Mouse (Mus musculus): Measurements from ENCODE around the gene Bdh1. TPM values are rescaled to one million over a fixed set of nuclear protein-coding genes. Genes with fewer than 3 reads are reported as not detected.
"Not testable (repeated sequence)": the region's sequence is repeated elsewhere in the genome, so short reads cannot be mapped to it uniquely, and the experiment has no call there.

The Bdh1 gene
- total RNA-seq (2012; rRNA removed) = 12.0 and 17.1 TPM in 2 replicates

DNA sequence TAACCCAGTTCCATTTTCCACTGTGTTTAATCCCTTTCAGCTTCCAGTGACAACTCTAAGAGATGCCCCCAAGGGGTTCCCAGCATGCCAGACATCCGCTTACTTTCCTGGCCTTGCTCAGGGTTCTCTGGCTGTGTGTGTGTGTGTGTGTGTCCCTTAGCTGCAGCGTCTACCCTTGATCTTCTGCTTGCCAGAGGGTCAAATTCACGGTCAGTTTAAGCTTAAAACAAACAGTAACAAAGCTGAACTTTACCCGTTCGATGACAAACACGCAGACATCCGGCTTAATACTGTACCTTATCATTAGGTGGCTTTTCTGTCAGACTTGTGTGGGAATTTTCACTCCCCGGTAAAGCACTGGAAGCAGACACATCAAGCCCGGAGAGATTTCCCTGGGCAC lies at the start of gene Bdh1:
Gene Bdh1 (plus strand): TSS at position 281 of the 400 bp plus-strand sequence.
- Histone ChIP-seq H3K27ac (ENCODE audit: insufficient read depth, low read depth, low read length, poor library complexity, severe bottlenecking) (no peak within 1 kb of the TSS), H3K36me3 (ENCODE audit: control insufficient read depth, insufficient read depth, low read length, poor library complexity, severe bottlenecking) (no peaks in the 10 kb centered on the region), H3K4me1 (ENCODE audit: control insufficient read depth in 2 of 2, insufficient read depth in 2 of 2, low read length in 2 of 2, poor library complexity in 1 of 2) (peaks cover 0 to 4% of the 10 kb centered on the region in 2 experiments; a peak in 1 of 4 replicates), H3K9me3 (ENCODE audit: control insufficient read depth, insufficient read depth, low read depth, low read length) (no peaks in the 10 kb centered on the region), H3K9ac (ENCODE audit: insufficient read depth, low read depth, low read length, poor library complexity, severe bottlenecking) (no peak within 1 kb of the TSS), H3K4me3 (ENCODE audit: insufficient read depth in 1 of 2, low read depth in 1 of 2, low read length in 2 of 2, poor library complexity in 1 of 2, severe bottlenecking in 1 of 2) (no peak within 1 kb of the TSS)
- in situ Hi-C loops (cut with MboI; ENCODE audit: low sequenced_read_pairs in 2 of 2, unreplicated experiment in 2 of 2) = no loop called here
- no peak for DNase-seq (ENCODE audit: low read depth, low spot score)
- TF ChIP-seq HCFC1 (IDR thresholded peaks at IDR 0.05; ENCODE audit: borderline replicate concordance, insufficient read depth, low read length) (no peak), CHD2 (IDR thresholded peaks at IDR 0.05; ENCODE audit: low read depth, low read length) (no peak), ZNF384 (IDR thresholded peaks at IDR 0.05; ENCODE audit: low read depth, low read length) (no peak), MAFK (IDR thresholded peaks at IDR 0.05; ENCODE audit: insufficient read depth, low read depth, low read length) (no peak), ZC3H11A (IDR thresholded peaks at IDR 0.05; ENCODE audit: borderline replicate concordance, low read depth, low read length) (no peak)

GRCm38 (mm10) chr16:31372316-31372715 lies 49.8 kb upstream of the Bdh1 start:
- in situ Hi-C loops (cut with MboI; ENCODE audit: low sequenced_read_pairs in 2 of 2, unreplicated experiment in 2 of 2) = loop anchor here in 1 of 2 experiments (25.0 kb wide), 1 partner anchor 785 kb away; the partner anchor contains the start of genes Fam43a and Lsg1
- not testable (repeated sequence) for DNase-seq (ENCODE audit: low read depth, low spot score)

DNA sequence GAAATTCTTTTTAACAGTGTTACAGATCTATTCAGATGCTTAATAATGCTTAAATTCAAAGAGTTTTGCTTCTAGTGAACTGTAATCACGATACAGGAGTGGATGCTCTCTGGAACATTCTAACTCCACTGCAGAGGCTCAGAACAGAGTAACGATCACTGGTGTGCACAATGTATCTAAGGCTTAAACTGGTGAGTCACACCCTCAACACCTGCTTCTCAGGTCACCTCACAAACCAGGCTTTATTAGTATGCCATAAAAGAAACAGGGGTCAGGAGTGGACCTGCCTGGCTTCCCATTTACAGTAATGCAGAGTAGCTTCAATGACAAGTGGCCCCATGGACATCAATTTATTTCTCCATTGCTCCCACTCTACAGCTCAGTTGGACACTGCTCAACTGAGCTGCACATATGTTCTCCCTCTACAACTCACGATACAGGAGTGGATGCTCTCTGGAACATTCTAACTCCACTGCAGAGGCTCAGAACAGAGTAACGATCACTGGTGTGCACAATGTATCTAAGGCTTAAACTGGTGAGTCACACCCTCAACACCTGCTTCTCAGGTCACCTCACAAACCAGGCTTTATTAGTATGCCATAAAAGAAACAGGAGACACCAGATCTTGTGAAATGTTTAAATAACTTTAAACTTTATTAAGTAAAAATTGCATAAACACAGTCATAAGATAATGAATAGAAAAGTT lies 46.0 kb upstream of the Bdh1 start:
- H3K36me3 ChIP-seq (ENCODE audit: control insufficient read depth, insufficient read depth, low read length, poor library complexity, severe bottlenecking); in situ Hi-C loops (cut with MboI; ENCODE audit: low sequenced_read_pairs in 2 of 2, unreplicated experiment in 2 of 2); H3K27ac ChIP-seq (ENCODE audit: insufficient read depth, low read depth, low read length, poor library complexity, severe bottlenecking); H3K4me3 ChIP-seq (ENCODE audit: insufficient read depth in 1 of 2, low read depth in 1 of 2, low read length in 2 of 2, poor library complexity in 1 of 2, severe bottlenecking in 1 of 2); H3K9ac ChIP-seq (ENCODE audit: insufficient read depth, low read depth, low read length, poor library complexity, severe bottlenecking); H3K4me1 ChIP-seq (ENCODE audit: control insufficient read depth in 2 of 2, insufficient read depth in 2 of 2, low read length in 2 of 2, poor library complexity in 1 of 2); DNase-seq (ENCODE audit: low read depth, low spot score); H3K9me3 ChIP-seq (ENCODE audit: control insufficient read depth, insufficient read depth, low read depth, low read length): not testable (repeated sequence)

More at GRCm38 (mm10) chr16:31372316-31372715, 49.8 kb upstream of the Bdh1 start:
- not testable (repeated sequence) for H3K9ac ChIP-seq (ENCODE audit: insufficient read depth, low read depth, low read length, poor library complexity, severe bottlenecking); H3K36me3 ChIP-seq (ENCODE audit: control insufficient read depth, insufficient read depth, low read length, poor library complexity, severe bottlenecking); H3K4me3 ChIP-seq (ENCODE audit: insufficient read depth in 1 of 2, low read depth in 1 of 2, low read length in 2 of 2, poor library complexity in 1 of 2, severe bottlenecking in 1 of 2); H3K9me3 ChIP-seq (ENCODE audit: control insufficient read depth, insufficient read depth, low read depth, low read length); H3K4me1 ChIP-seq (ENCODE audit: control insufficient read depth in 2 of 2, insufficient read depth in 2 of 2, low read length in 2 of 2, poor library complexity in 1 of 2); H3K27ac ChIP-seq (ENCODE audit: insufficient read depth, low read depth, low read length, poor library complexity, severe bottlenecking)

- H3K4me1 ChIP-seq (ENCODE audit: control insufficient read depth in 2 of 2, insufficient read depth in 2 of 2, low read length in 2 of 2, poor library complexity in 1 of 2); H3K9ac ChIP-seq (ENCODE audit: insufficient read depth, low read depth, low read length, poor library complexity, severe bottlenecking); H3K27ac ChIP-seq (ENCODE audit: insufficient read depth, low read depth, low read length, poor library complexity, severe bottlenecking); H3K36me3 ChIP-seq (ENCODE audit: control insufficient read depth, insufficient read depth, low read length, poor library complexity, severe bottlenecking); DNase-seq (ENCODE audit: low read depth, low spot score); H3K9me3 ChIP-seq (ENCODE audit: control insufficient read depth, insufficient read depth, low read depth, low read length); H3K4me3 ChIP-seq (ENCODE audit: insufficient read depth in 1 of 2, low read depth in 1 of 2, low read length in 2 of 2, poor library complexity in 1 of 2, severe bottlenecking in 1 of 2); in situ Hi-C loops (cut with MboI; ENCODE audit: low sequenced_read_pairs in 2 of 2, unreplicated experiment in 2 of 2): not testable (repeated sequence)
These were observed 33.8 kb upstream of the Bdh1 start for GRCm38 (mm10) chr16:31388269-31388668.

DNA sequence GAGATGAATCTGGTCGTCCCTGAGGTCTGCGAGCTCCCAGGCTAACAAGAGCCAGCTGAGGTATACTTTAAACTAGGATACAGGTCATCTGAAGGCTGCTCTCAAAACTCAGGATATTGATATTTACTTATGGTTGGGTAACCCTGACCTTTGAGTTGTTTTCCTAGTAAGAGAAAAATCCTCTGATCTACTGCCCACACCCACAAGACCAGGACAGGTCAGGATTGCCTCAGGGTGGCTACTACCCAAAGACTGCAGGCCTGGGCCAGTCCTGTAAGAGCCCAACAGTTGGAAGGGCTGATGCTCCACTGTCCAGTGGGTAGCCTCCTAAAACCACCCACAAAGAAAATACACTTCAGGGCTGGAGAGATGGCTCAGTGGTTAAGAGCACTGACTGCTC lies 22.8 kb upstream of the Bdh1 start:
- peaks cover 0 to 3% of the 10 kb centered on the region in 2 experiments; a peak in 1 of 4 replicates for H3K4me1 ChIP-seq (ENCODE audit: control insufficient read depth in 2 of 2, insufficient read depth in 2 of 2, low read length in 2 of 2, poor library complexity in 1 of 2)
- in situ Hi-C loops (cut with MboI; ENCODE audit: low sequenced_read_pairs in 2 of 2, unreplicated experiment in 2 of 2) = no loop called here
- no peak for DNase-seq (ENCODE audit: low read depth, low spot score)
- H3K36me3 ChIP-seq (ENCODE audit: control insufficient read depth, insufficient read depth, low read length, poor library complexity, severe bottlenecking) = no peaks in the 10 kb centered on the region
- TF ChIP-seq ZC3H11A (IDR thresholded peaks at IDR 0.05; ENCODE audit: borderline replicate concordance, low read depth, low read length) = no peak
- no peak for TF ChIP-seq HCFC1 (IDR thresholded peaks at IDR 0.05; ENCODE audit: borderline replicate concordance, insufficient read depth, low read length)
- no peak for TF ChIP-seq CHD2 (IDR thresholded peaks at IDR 0.05; ENCODE audit: low read depth, low read length)
- no peak for TF ChIP-seq ZNF384 (IDR thresholded peaks at IDR 0.05; ENCODE audit: low read depth, low read length)
- TF ChIP-seq MAFK (IDR thresholded peaks at IDR 0.05; ENCODE audit: insufficient read depth, low read depth, low read length) = no peak
- H3K9me3 ChIP-seq (ENCODE audit: control insufficient read depth, insufficient read depth, low read depth, low read length) = no peaks in the 10 kb centered on the region
- H3K9ac ChIP-seq (ENCODE audit: insufficient read depth, low read depth, low read length, poor library complexity, severe bottlenecking) = no peak overlapping the region
- no peak overlapping the region for H3K27ac ChIP-seq (ENCODE audit: insufficient read depth, low read depth, low read length, poor library complexity, severe bottlenecking)
- H3K4me3 ChIP-seq (ENCODE audit: insufficient read depth in 1 of 2, low read depth in 1 of 2, low read length in 2 of 2, poor library complexity in 1 of 2, severe bottlenecking in 1 of 2) = no peak overlapping the region
